Mouse (Mus musculus) MEL (cell line): ENCODE data around the gene Ptger1. TPM values are rescaled to one million over a fixed set of nuclear protein-coding genes. Genes with fewer than 3 reads are reported as not detected.

Source experiments
- DNase-seq: peaks from one replicate; pipeline ENCODE4 v3.0.0; 2011; ENCODE audit warnings: low read depth, low spot score
- H3K27ac ChIP-seq: 2 replicates; pipeline ENCODE4 v1.5.1; 2012; ENCODE audit warnings: low read depth, mild to moderate bottlenecking, control low read depth, low read length, moderate library complexity; ENCODE audit not compliant: control insufficient read depth
- H3K27me3 ChIP-seq, 2 experiments: fragments of 150-350 bp in 1 of 2; sonication (generic) in 1 of 2; 2 replicates each; pipeline ENCODE4 v1.6.1; 2012; ENCODE audit warnings: low read length in 2 of 2, mild to moderate bottlenecking in 2 of 2, improper control_type of control experiment in 1 of 2, moderate library complexity in 1 of 2; ENCODE audit not compliant: insufficient read depth in 2 of 2, control insufficient read depth in 1 of 2
- H3K36me3 ChIP-seq, 2 experiments: 2 replicates each; pipeline ENCODE4 v1.6.1; 2012 to 2014; ENCODE audit warnings: low read length in 2 of 2, improper control_type of control experiment in 1 of 2, inconsistent platforms in 1 of 2, mild to moderate bottlenecking in 1 of 2; ENCODE audit not compliant: insufficient read depth in 2 of 2, control insufficient read depth in 1 of 2
- H3K4me1 ChIP-seq, 2 experiments: fragments of 150-350 bp in 1 of 2; sonication (generic) in 1 of 2; 2 replicates each; pipeline ENCODE4 v1.6.1; 2012; ENCODE audit warnings: low read length in 2 of 2, improper control_type of control experiment in 1 of 2, mild to moderate bottlenecking in 1 of 2; ENCODE audit not compliant: insufficient read depth in 2 of 2, control insufficient read depth in 1 of 2
- H3K4me3 ChIP-seq, 2 experiments: fragments of 150-350 bp in 1 of 2; sonication (generic) in 1 of 2; 2 replicates each; pipeline ENCODE4 v1.5.1; 2012; ENCODE audit warnings: low read depth in 2 of 2, low read length in 2 of 2, mild to moderate bottlenecking in 2 of 2, moderate library complexity in 2 of 2, control low read depth in 1 of 2, improper control_type of control experiment in 1 of 2; ENCODE audit not compliant: control insufficient read depth in 1 of 2, insufficient read depth in 1 of 2
- H3K79me2 ChIP-seq: 2 replicates; pipeline ENCODE4 v1.6.1; 2012; ENCODE audit warnings: mild to moderate bottlenecking, low read length, moderate library complexity; ENCODE audit not compliant: control insufficient read depth, poor library complexity, insufficient read depth
- H3K9ac ChIP-seq: 2 replicates; pipeline ENCODE4 v1.6.1; 2012; ENCODE audit warnings: low read depth, mild to moderate bottlenecking, control low read depth, low read length, moderate library complexity; ENCODE audit not compliant: control insufficient read depth, poor library complexity, severe bottlenecking
- H3K9me3 ChIP-seq: fragments of 150-350 bp; sonication (generic); replicated peaks from 2 replicates; pipeline ENCODE4 v1.6.1; 2012; ENCODE audit warnings: mild to moderate bottlenecking, low read length, improper control_type of control experiment, moderate library complexity; ENCODE audit not compliant: insufficient read depth
- BHLHE40 ChIP-seq: IDR thresholded peaks from 2 replicates; pipeline ENCODE4 v1.6.1; 2012; ENCODE audit warnings: low read depth, mild to moderate bottlenecking, inconsistent platforms, low read length, improper control_type of control experiment, borderline replicate concordance
- CHD2 ChIP-seq: IDR thresholded peaks from 2 replicates; pipeline ENCODE4 v1.6.1; 2011; ENCODE audit warnings: low read length, improper control_type of control experiment
- ELF1 ChIP-seq: IDR thresholded peaks from 2 replicates; pipeline ENCODE4 v1.6.1; 2014; ENCODE audit warnings: low read depth, mild to moderate bottlenecking, inconsistent platforms, low read length, improper control_type of control experiment, moderate library complexity
- EP300 ChIP-seq, 2 experiments: IDR thresholded peaks; 2 replicates each; pipeline ENCODE4 v1.6.1; 2011; ENCODE audit warnings: improper control_type of control experiment in 2 of 2, low read length in 2 of 2, low read depth in 1 of 2, mild to moderate bottlenecking in 1 of 2
- KAT2A ChIP-seq: conservative IDR thresholded peaks from 2 replicates; pipeline ENCODE4 v1.6.1; 2012; ENCODE audit warnings: low read depth, low read length, improper control_type of control experiment, inconsistent platforms
- MXI1 ChIP-seq: IDR thresholded peaks from 2 replicates; pipeline ENCODE4 v1.6.1; 2011; ENCODE audit warnings: mild to moderate bottlenecking, low read depth, low read length, improper control_type of control experiment
- MYB ChIP-seq: IDR thresholded peaks from 2 replicates; pipeline ENCODE4 v1.6.1; 2011; ENCODE audit warnings: mild to moderate bottlenecking, low read depth, low read length, improper control_type of control experiment
- NELFE ChIP-seq: IDR thresholded peaks from 2 replicates; pipeline ENCODE4 v1.6.1; 2011; ENCODE audit warnings: low read depth, low read length, improper control_type of control experiment
- POLR2A ChIP-seq, 2 experiments: IDR thresholded peaks; 2 replicates each; pipeline ENCODE4 v1.6.1; 2011 to 2012; ENCODE audit warnings: low read length in 2 of 2, mild to moderate bottlenecking in 2 of 2, control low read depth in 1 of 2, improper control_type of control experiment in 1 of 2, low read depth in 1 of 2, moderate library complexity in 1 of 2; ENCODE audit not compliant: control insufficient read depth in 1 of 2, insufficient read depth in 1 of 2, poor library complexity in 1 of 2
- POLR2AphosphoS2 ChIP-seq: IDR thresholded peaks from 2 replicates; pipeline ENCODE4 v1.6.1; 2011; ENCODE audit warnings: low read length, improper control_type of control experiment
- SIN3A ChIP-seq: IDR thresholded peaks from 2 replicates; pipeline ENCODE4 v1.6.1; 2012; ENCODE audit warnings: low read length, improper control_type of control experiment, inconsistent platforms
- SMC3 ChIP-seq: IDR thresholded peaks from 2 replicates; pipeline ENCODE4 v1.6.1; 2011; ENCODE audit warnings: low read depth, low read length, improper control_type of control experiment
- TBP ChIP-seq: IDR thresholded peaks from 2 replicates; pipeline ENCODE4 v1.8.0; 2011; ENCODE audit warnings: low read depth, low read length, improper control_type of control experiment
- TCF12 ChIP-seq: IDR thresholded peaks from 2 replicates; pipeline ENCODE4 v1.6.1; 2014; ENCODE audit warnings: low read depth, mild to moderate bottlenecking, inconsistent platforms, low read length, improper control_type of control experiment, moderate library complexity
- USF1 ChIP-seq: IDR thresholded peaks from 2 replicates; pipeline ENCODE4 v1.6.1; 2014; ENCODE audit warnings: low read depth, mild to moderate bottlenecking, inconsistent platforms, low read length, improper control_type of control experiment, moderate library complexity
- USF2 ChIP-seq, 2 experiments: IDR thresholded peaks; 2 replicates each; pipeline ENCODE4 v1.6.1; 2011 to 2012; ENCODE audit warnings: improper control_type of control experiment in 2 of 2, low read length in 2 of 2, borderline replicate concordance in 1 of 2, inconsistent platforms in 1 of 2, low read depth in 1 of 2, mild to moderate bottlenecking in 1 of 2; ENCODE audit not compliant: insufficient read depth in 1 of 2
- ZKSCAN1 ChIP-seq: IDR thresholded peaks from 2 replicates; pipeline ENCODE4 v1.6.1; 2012; ENCODE audit warnings: low read depth, mild to moderate bottlenecking, inconsistent platforms, low read length, improper control_type of control experiment, moderate library complexity
- ZMIZ1 ChIP-seq: IDR thresholded peaks from 2 replicates; pipeline ENCODE4 v1.6.1; 2012; ENCODE audit warnings: low read depth, mild to moderate bottlenecking, inconsistent platforms, low read length, improper control_type of control experiment, moderate library complexity
- ZNF384 ChIP-seq: IDR thresholded peaks from 2 replicates; pipeline ENCODE4 v1.6.1; 2012; ENCODE audit warnings: low read depth, mild to moderate bottlenecking, inconsistent platforms, low read length, improper control_type of control experiment
- polyA plus RNA-seq, 2 experiments: library from polyadenylated mRNA; stranded (reverse) in 1 of 2; unstranded in 1 of 2; fragments of >175 nt in 1 of 2; fragments of >200 nt in 1 of 2; gene quantifications; 2 replicates each; pipeline versions ENCODE4 v1.2.1 to v1.2.4; 2012; ENCODE audit warnings: low replicate concordance in 2 of 2, low read depth in 1 of 2; ENCODE audit not compliant: insufficient read length in 2 of 2, insufficient read depth in 1 of 2, missing spikeins in 1 of 2
- total RNA-seq: library from RNA; depleted of rRNA; stranded (reverse); fragments of 300-350 nt; gene quantifications from 2 replicates; pipeline ENCODE4 v1.2.3, GENCODE M21; 2012

The Ptger1 gene
- total and polyA plus RNA-seq, 3 experiments = 3.1 to 4.0 TPM; not detected in 1

- TF ChIP-seq TBP (no peak), CHD2 (no peak), SMC3 (no peak), POLR2AphosphoS2 (peak; percentile 69; the same call in 1 of the 2 replicates), KAT2A (no peak), MYB (no peak), ZKSCAN1 (no peak), POLR2A (IDR thresholded peaks at IDR 0.05; ENCODE audit: control insufficient read depth in 1 of 2, insufficient read depth in 1 of 2, low read depth in 1 of 2, low read length in 2 of 2, poor library complexity in 1 of 2) (peak; percentile 61 to 96; a peak in 3 of 4 replicates), SIN3A (peak; percentile 7; the same call in 1 of the 2 replicates), BHLHE40 (peak; percentile 74), EP300 (IDR thresholded peaks at IDR 0.05; ENCODE audit: low read depth in 1 of 2, low read length in 2 of 2) (no peak), ZNF384 (no peak), MXI1 (peak; percentile 59), USF2 (IDR thresholded peaks at IDR 0.05; ENCODE audit: borderline replicate concordance in 1 of 2, insufficient read depth in 1 of 2, low read depth in 1 of 2, low read length in 2 of 2) (peak in 1 of 2 experiments; percentile 64; a peak in 1 of 4 replicates), NELFE (peak; percentile 62)
- TF ChIP-seq, all 39 proteins: peak for 13
Observed at GRCm38 (mm10) chr8:83698661-83699453, 32.4 kb downstream of the Ptger1 start, which contains the start of gene Pkn1 (continued).

GRCm38 (mm10) chr8:83699566-83699965, 33.1 kb downstream of the Ptger1 start:
- Histone ChIP-seq H3K9me3 (no peaks in the 10 kb centered on the region), H3K9ac (peak overlapping the region; percentile 94), H3K4me1 (peaks cover 3 to 32% of the 10 kb centered on the region in 2 experiments), H3K4me3 (peak overlapping the region; percentile 81 to 84), H3K79me2 (peaks cover 29% of the 10 kb centered on the region), H3K27ac (peak overlapping the region; percentile 82), H3K36me3 (peaks cover 0 to 9% of the 10 kb centered on the region in 2 experiments; a peak in 2 of 4 replicates), H3K27me3 (no peaks in the 10 kb centered on the region)
- DNase-seq = no peak
- TF ChIP-seq ZMIZ1 = no peak
- peak; percentile 62 for TF ChIP-seq USF1
- no peak for TF ChIP-seq TCF12
- peak; percentile 21; the same call in 1 of the 2 replicates for TF ChIP-seq ELF1
